Mouse (Mus musculus): ENCODE results near the gene Iah1. TPM values are rescaled to one million over a fixed set of nuclear protein-coding genes. Genes with fewer than 3 reads are reported as not detected.

The Iah1 gene
- 10 to 100 TPM; 12.0 to 16.0 TPM for total RNA-seq (2021)
- long read RNA-seq, experiment 1, transcript Iah1-201 (6 exons, 1,141 nt), result major isoform, 8 of 10 reads
- long read RNA-seq, experiment 1, partial matches to known transcripts, result 0 of 10 reads
- long read RNA-seq, experiment 1, other reads (novel, unspliced or antisense), result 2 of 10 reads
- long read RNA-seq, experiment 2, transcript Iah1-201 (6 exons, 1,141 nt), result major isoform, 13 of 16 reads
- long read RNA-seq, experiment 2, partial matches to known transcripts, result 0 of 16 reads
- long read RNA-seq, experiment 2, other reads (novel, unspliced or antisense), result 3 of 16 reads

DNA sequence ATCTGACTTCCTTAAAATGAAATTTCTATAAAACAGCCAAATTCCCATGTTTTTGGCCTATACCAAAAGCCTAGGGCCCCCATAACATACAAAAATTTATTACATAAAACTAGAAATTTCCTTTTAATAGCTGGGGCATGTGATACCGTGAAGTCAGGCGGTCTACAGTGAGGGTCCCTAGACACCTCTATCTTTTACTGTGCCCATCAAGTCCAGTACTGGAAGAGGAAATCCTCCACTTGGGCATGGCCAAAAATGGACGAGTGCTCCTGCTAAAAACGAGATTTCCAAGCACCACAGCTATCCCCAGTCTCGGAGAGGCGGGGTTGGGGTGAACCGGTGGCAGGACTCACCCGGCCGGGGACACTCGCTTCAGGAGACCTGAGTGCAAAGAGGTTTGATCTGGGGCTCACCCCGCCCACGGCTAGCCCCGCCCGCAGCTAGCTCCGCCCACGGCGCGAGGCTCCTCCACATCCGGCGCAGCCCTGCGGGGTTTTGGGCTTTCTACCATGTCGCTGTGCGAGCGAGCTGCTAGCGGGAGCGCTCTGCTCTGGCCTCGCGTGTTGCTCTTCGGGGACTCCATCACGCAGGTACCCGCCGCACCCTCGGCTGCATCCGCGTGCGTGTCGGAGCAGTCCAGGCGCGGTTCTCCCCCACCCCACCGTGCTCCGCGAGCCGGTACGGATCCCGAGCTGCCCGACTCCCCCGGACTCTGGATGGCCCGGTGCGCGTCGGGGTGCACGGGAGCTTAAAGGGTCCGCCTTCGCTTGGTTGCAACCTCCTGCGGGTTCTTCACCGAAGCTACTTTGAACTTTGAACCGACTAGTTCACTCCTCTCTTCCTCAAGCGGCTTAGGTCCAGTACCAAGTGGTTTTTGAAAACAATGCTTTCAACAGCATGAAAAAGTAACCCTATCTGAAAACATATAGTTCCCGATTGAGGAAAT lies at the start of gene Iah1:
Gene Iah1, plus strand, starts transcription at position 467 of the 946 bp plus-strand sequence.
- DNase-seq, result peak; percentile 89 to 92

DNA sequence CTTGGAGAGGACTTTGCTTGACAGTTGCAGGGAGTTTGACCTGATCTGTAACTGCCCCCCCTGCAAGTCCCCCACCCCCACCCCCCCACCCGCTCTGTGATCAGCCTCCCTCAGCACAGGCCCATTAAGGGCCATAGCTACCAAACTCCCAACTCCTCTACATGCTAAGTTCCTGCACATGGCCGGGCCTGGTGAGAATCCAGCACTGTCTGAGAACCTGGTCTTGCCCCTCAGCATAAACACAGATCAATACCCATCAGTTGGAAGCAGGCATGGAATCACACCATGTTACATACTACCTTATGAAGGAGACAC lies 49.4 kb upstream of the Iah1 start:
- DNase-seq, result no peak

DNA sequence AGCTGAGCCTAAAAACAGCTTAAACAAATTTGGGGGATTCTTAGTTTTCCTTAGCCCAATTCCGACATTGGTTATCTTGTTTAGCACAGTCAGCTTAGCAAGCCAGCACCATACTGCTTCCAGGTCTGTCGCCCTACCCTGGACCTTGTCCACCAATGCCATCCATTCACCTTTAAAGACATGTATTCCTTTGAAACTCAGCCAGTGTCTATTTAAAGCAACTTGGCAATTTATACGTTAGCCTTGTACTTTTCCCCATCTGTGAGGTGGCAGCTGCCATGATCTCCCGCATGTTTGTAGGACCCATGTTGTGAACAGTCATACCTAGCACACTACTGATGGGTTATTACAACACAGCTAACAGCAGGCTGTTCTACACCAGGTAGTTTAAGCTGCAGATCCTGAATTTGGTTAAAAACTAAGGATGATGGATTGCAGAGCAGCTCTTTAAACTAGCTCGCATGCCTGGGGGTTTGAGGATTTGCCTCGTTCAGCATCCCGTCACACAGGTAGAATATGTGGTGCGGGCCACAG lies 48.0 kb upstream of the Iah1 start:
- DNase-seq, result no peak

DNA sequence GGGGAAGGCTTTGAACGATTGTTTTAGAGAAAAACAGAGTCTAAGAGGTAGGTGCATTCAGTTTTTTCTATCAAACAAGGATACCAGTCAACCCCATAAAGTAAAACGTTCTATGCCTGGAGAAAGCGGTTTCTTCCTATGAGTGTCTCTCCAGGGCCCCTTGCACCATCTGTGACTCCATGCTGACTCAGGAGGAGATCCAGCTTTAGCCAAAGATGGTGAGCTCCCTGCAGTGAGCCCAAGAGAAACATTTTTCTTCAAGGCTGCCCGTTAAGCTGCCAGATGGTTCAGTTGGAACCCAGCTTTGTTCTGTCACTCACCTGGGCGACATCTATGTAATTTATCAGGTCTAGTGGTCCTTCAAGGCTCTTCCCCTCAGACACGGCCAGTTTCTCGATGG lies 41.7 kb upstream of the Iah1 start:
- DNase-seq, result no peak

DNA sequence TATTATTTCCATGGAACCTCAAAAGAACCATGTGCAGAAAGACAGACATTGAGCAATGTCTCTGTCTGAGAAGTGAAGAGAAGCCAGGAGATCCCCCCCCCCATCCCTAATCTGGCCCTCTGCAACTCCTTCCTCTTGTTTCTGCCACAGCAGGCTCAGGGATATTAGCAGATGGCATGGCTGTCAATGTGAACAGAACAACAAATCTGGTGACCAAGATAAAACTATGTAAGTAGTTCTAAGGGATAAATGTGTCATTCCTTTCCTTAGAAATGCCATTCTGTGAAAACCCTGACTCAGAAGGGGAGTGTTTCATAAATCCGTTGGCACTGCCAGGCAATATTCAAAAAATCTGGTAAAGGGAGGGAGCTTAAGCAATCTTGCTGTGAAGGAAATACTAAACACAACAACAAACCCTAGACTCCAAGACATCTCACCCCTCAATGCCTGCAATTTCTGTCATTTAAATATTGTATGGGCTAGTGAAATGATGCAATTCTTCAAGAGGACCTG lies 38.8 kb upstream of the Iah1 start:
- DNase-seq, result no peak

DNA sequence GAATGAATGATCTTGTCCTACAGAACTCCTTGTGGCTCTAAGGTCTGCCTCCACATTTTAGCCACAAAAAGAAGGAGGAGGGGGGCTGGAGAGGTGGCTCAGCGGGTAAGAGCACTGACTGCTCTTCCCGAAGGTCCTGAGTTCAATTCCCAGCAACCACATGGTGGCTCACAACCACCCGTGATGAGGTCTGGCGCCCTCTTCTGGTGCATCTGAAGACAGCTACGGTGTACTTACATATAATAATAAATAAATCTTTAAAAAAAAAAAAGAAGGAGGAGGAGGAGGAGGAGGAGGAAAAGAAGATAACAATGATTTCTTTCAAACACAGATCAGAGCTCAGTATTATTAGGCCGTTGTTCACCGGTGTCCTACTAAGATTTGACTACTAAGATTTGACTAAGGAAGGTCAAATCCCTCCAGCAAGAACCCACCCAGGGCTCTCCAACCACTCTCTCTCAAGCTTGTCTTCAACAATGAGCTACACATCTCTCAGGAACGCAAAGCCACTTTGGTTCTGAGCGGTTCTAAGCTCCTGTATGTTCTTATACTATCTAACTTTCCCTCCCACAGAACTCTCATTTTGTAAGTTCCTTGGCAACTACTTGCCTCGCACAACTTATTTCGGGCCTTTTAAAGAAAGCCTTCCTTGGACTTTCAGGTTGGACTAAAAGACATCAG lies 31.3 kb upstream of the Iah1 start, which contains the start of gene Cpsf3:
Gene Cpsf3, plus strand, starts transcription at position 631 of the 681 bp plus-strand sequence.
- no peak for DNase-seq

DNA sequence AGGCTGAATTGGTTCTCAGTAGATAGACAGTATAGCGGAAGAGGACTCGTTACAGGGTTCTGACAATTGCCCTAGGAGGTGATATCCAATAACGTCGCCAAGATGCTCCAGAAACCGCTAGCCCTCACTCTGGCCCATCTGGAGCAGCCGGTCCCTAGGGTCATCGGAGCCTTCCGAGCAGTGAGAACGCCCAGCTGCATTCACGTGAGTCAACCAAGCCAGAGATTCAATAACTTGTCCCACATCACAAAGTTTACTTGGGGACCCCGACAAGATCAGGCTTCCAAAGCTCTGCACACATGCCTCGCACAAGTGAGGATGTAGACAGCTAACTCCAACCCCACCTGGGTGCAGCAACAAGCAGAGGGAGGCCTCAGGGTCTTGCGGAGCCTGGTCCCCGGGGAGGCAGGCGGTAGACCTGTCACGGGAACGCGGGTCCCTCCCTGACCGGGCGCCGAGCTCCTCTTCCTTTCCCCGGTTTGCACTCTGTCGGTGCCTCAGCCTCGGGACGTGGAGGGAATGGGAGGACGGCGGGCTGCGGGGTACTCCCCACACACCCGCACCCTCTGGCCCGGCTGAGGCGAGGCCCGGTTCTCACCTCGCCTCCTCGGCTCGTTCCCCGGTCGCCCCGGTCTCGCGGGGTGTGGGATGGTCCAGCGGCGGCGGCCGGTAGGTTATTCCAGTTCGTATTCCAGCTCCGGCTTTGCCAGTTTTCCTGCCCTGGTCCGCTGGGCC lies 30.5 kb upstream of the Iah1 start:
- no peak for DNase-seq

DNA sequence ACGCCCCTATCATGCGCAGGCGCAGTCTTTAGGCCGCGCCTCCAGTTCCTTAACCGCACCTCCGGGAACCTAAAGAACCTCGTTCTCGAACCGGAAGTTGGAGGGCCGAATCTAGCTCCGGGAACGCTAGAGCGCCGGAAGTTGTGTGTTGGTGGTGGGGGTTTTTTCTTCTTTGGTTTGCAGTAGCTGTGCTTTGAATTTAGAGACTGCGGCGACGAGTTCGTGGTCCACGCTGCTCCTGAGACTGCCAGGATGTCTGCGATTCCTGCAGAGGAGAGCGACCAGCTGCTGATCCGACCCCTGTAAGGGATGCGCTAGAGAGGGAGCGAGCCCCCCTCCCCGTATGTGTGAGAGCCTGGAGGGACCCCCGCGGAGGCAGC lies 30.0 kb upstream of the Iah1 start, which contains the start of gene Itgb1bp1:
Gene Itgb1bp1, minus strand, starts transcription at position 42 of the 380 bp plus-strand sequence.
- peak; percentile 99 for DNase-seq

DNA sequence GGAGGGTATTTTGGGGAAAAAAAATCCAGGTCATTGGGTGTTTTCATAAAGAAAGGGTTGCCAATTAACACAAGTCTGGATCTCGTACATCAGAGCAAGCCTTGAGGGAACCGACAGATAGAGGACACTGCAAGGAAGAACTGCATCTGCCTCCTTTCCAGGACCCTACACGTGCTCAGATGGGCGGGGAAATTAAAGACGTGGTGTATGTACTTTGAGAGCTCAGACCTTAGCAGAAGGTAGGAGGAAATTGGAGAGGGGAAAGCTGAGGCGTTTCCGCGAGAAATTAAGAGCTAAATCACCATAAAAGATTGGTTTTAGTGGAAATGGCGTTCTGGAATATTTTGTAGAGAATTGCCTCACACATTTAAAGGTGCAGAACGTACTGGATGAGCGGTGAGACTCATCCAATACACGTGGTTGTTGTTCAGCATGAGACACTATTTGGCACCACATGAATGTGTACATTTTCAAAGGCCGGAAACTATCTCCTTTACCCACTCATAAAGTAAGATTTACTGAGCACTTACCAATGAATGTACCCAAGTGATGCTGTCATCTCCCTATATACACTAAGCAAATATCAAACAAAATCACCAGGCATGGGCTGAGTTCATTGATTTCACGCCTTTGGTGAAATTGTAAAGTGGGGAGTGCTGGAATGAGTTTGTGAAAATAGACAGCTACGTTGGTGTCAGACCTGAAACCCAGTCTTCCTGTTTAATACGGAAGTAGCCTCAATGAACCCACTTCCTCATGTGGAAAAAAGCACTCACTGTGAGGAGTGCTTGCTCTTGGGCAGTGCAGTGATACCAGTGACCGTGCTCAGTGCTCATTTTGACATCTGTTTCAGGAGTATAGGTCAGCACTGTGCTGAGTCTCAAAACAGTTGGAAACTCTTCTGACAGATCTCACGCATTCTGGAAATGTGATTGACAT lies 29.2 kb upstream of the Iah1 start:
- peak; percentile 24 to 25 for DNase-seq

DNA sequence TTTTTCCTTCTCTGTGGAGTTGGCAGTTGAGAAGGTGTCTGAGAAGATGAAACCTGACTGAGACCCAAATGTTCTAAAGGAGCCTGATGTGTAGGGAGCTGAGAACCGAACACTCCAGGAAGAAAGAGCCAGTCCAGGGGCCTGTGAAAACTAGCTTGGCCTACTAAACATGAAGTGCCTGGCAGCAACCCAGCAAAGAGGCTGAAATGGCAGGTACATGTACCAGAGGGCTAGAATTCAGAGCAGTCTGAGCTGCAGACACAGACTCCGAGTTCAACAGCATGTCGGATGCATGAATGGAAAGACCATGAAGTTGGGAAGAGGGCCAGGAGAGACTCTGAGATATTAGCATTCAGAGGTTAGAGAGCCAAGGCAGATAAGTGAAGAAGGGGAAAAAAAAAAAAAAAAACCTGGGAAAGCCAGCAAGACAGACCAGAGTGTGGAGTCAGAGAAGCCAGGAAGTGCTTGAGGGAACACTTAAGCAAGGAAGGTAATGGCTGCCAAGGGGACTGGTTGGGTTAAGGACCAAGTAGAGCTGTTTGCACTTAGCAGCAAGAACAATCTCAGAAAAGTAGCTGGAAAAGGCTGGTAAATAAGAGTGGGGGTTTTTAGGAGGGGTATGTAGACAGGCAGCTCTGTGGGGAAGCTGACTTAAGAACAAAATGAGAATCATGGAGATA lies 27.3 kb upstream of the Iah1 start:
- no peak for DNase-seq

DNA sequence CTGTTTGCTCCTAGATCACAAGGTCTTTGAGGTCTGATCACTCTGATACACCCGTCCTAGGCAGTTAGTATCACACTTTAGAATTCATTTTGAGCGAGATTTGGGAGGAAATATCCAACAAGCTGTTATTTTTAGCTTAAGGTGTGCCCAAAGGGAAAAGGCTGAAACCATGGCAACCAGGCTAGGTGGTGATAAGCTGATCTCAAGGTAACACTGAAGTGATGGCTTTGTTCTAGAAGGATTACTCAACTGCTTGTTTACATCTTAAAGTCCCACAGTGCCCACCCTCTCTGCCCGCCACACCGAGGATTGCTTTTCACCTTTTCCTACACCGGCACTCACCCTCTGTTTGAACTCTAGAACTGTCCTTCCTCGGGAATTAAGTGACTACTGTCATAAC lies 26.5 kb upstream of the Iah1 start:
- no peak for DNase-seq

DNA sequence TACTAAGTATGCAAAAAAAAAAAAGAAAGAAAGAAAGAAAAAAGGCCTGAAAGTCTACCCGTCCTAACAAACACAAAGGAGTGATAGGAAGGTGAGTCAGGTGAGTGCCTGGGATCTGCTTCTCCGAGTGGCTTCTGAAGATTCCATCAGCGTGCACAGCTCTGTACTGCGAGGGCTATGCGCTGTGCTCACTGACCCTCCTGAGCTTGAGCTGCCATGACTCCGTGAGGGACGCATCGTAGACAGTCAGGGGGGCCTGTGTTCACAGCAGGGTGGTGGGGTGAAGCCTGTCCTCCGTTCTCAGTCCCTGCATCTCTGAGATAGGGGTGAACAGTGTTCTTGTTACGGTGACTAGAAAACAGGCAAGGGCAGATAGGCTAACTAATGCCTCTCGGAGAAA lies 17.3 kb upstream of the Iah1 start:
- no peak for DNase-seq

DNA sequence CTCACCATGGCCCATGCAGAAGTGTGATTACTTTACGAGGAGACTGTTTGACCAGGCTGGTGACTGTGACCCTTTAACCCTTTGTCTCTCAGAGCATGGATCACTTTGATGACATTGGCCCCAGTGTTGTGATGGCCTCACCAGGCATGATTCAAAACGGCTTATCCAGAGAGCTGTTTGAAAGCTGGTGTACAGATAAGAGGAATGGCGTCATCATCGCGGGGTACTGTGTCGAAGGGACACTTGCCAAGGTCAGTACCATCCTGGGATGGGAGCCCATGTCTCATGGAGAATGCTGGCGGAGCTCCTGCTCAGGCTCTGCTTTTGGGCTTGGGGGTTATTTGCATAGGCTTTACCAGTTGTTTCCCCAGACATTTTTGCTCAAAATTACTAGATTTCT lies 14.9 kb upstream of the Iah1 start:
- peak; percentile 48 to 57 for DNase-seq

DNA sequence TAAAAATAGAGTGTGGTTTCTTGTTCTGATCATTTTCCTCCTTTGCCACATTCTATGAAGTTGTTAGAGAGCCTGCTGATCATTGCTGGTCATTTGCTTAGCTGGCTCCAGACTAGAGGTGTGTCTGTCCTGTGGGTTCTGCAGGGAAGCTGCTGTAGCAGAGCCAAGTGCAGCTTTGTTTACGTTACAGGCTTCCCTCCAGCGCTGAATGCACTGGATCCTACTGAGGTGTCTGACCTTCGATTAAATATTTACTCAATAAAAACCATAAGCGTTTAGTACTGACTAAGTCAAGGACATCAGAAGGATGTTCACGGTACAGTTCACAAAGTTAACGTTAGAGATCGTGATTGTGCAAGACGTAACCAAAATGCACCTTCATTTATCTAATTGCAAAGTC lies 14.3 kb upstream of the Iah1 start:
- no peak for DNase-seq

DNA sequence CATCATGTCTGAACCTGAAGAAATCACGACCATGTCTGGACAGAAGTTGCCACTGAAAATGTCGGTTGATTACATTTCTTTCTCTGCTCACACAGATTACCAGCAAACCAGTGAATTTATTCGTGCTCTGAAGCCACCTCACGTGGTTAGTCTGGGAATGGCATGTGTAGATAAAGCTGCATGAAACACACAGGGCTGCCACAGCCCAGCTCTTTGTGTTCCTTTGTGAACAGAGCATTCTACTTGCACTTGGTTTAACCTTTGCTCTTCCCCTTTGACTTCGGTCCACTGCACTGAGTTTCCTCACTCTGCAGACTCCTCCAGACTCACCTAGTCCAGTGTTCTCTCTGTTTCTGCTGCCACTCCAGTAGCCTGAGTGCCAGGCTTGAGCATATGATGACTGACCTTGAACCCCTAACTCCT lies 13.8 kb upstream of the Iah1 start:
- DNase-seq, result no peak

DNA sequence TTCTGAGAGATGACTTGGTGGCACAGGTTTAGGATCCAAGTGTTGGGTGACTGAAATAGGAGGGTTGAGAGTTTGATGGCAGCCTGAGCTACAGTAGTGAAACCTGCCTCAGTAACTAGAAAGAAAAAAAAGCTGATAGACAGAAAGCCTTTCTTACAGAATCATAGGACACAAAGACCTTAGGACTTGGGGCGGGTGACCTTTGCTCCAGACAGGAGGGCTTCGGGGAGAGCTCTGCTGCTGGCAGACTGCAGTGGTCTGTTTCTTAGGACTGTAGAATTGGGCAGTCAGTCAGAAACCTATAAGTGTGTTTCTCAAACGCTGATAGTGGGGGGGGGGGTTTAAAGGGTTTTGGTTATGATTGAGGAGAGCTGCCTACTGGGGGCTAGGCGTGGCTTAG lies 10.4 kb upstream of the Iah1 start:
- DNase-seq, result no peak

DNA sequence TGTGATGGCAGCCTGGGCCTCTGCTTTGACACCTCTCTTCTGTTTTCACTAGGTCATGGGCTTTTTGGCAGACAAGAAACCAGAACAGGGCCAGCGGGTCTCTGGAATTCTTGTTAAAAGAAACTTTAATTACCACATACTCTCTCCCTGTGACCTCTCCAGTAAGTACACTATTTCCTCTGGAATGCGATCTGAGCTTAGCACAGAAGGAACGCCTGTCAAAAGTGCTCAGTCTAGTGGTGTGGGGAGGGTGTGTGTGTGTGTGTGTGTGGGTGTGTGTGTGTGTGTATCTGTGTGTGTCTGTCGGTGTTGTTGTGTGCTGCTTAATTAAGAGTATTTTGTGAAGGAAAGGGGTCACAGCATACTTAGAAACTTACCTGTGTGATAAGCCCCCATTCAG lies 9.5 kb upstream of the Iah1 start:
- DNase-seq, result no peak

DNA sequence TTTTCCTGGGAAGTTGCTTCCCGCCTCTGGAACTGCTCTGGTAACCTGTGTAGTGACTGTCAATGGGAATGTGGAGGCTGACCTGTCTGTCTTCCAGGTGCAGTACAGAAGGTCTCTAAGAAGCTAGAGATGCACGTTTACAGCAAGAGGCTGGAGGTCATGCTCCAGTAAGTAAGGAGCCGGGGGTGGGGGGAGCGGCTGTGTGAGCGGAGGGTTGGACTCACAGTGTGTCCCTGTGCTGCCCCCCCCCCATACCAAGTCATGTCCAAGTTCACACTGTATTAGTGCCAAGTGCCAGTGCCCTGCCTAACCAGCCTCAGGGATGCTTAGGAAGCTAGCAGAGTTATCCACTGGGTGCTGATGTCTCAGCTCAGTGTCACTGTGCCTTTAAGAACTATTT lies 4.0 kb upstream of the Iah1 start:
- DNase-seq, result no peak

DNA sequence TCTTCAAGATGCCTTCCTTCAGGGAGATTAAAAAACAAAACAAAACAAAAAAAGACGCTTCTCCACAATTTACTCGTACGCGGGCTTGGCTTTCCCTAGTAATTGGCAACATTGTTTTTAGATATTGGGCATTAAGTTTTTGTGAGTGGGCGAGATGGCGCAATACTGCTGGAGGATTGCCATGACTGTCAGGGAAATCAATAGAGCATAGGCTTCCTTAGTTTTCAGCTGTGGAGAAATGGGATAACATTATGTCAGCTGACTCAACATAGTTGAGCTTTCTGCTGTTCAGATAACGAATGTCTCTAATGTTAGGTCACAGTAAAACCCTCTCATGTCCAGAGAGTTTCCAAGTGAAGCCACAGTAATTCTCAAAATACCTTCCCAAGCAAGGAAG lies 678 bp downstream of the Iah1 start:
- DNase-seq, result peak; percentile 68 to 83

Measured in heart, adult 18-20 months (tissue).